Mouse (Mus musculus) layer of hippocampus, adult 9-11 months (tissue): ENCODE measurements around the gene Spint5.
A peak's percentile ranks its signal among the peaks of the same experiment; 100 is the strongest.

Experiments
- DNase-seq: peaks from one replicate; pipeline ENCODE4 v3.0.0; 2022

The Spint5 gene

DNA sequence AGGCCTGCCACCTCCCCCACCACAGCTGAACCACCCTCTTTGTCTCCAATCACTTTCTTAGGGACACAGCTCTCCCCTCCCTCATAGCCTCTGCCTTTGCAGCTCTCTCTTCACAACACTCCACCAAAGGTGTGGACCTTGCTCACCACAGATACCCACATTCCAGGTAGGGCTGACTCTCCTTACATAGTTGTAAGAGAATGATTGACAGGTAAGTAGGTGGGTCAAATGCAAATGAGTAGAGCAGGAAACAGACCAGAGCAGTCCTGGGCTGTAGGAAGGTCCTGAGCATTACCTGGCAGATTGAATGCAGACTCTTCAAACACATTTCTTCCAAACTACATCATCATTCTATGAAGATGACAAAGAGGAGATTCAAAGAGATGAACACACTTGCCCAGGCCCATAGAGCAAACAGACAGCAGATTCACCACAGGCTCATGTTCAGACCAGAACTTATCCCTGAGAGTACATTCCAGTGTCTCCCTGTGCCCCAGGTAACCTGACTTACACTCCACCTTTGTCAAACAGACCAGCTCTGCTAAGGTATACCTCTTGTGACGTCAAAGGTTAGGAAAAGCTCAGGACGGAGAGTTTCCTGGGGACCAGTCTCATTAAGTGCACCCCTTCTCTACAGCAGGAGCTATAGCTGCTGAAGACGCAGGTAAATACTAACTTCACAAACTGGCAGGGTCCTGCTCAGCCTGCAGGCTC, 22.4 kb downstream of the Spint5 start:
- no peak for DNase-seq

DNA sequence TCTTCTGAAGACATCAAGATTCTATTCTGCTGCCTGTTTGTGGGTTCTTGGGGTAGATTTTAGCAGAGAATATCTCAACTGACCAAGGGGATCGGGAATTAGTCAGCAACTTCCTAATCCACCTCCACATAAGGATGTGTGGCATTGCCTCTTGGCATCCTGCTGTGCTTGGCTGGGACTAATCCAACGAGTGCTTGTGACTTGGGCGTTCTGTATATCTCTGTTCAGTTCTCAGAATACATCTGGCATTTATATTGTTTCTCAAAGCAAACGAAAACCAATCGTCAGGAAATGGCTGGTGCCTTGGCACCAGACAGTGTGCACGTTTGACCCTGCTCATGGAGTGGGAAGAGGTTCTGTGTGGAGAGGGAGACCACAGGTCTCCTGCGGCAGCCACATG, 24.8 kb downstream of the Spint5 start:
- DNase-seq = no peak

DNA sequence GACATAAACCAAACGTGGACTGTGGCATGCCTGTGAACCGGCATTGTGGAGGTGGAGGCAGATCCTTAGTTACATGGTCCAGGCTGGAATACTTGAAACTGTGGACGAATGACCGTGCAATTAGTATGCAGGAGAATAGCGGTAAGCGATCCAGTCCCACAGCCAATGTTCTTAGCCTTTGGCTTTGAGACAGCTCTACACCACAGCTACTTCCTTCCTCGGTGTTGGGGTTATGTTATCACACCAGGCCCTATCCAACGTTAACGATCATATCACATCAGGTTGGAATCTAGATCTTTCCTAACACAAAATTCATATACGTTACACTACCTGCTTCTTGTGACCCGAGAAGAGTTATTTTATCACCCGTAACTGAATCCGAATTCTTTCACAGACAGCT, 29.9 kb downstream of the Spint5 start:
- no peak for DNase-seq

DNA sequence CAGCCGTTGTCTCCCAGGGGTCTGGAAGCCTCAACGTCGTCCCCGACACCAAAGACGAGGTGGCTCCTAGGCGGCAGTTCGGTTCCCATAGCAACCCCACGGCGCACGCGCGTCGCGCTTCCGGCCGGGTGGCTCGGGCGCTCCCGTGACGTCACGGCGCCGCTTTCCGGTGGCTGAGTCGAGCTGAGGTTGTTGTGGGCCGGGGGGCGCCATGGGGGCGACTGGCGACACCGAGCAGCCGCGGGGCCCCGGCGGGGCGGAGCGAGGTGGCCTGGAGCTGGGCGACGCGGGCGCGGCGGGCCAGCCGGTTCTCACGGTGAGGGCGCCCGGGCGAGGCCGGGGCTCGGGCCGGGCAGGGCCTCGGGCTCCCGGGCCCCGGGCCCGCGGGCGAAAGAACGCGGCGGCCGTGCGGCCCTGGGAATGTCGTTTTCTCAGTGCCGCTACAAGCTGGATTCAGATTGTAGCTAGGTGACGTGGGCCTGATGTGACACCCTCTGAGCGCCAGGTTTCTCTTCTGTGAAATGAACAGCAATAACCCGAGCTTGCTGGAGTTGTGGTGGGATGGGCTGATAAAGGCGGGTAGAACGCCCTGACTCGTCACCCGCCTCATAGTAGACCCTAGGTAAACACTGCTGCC, 30.9 kb downstream of the Spint5 start, which contains the start of the genes Wfdc3 and Dnttip1:
TSS of gene Wfdc3 (minus strand) at position 89 of the 637 bp plus-strand sequence.
TSS of gene Dnttip1 (plus strand) at position 141 of the 637 bp plus-strand sequence.
- DNase-seq = peak; percentile 92

- DNase-seq = no peak
These were observed 31.6 kb downstream of the Spint5 start for GRCm38 (mm10) chr2:164746693-164747092.

GRCm38 (mm10) chr2:164748191-164748590, 33.1 kb downstream of the Spint5 start:
- no peak for DNase-seq

DNA sequence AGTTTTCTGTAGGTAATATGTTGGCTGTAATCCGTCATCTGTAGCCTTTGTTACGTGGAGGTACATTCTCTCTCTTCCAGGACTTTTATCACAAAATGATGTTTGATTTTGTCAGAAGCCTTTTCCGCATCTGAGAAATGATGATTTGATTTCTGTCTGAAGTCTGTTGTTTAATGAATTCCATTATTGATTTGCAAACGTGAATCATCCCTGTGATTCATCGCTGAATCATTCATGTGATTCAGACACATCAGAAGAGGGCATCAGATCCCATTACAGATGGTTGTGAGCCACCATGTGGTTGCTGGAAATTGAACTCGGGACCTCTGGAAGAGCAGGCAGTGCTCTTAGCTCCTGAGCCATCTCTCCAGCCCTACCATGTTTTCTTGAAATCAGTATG, 33.9 kb downstream of the Spint5 start:
- DNase-seq = no peak

GRCm38 (mm10) chr2:164752454-164752853, 37.3 kb downstream of the Spint5 start:
- DNase-seq = no peak

DNA sequence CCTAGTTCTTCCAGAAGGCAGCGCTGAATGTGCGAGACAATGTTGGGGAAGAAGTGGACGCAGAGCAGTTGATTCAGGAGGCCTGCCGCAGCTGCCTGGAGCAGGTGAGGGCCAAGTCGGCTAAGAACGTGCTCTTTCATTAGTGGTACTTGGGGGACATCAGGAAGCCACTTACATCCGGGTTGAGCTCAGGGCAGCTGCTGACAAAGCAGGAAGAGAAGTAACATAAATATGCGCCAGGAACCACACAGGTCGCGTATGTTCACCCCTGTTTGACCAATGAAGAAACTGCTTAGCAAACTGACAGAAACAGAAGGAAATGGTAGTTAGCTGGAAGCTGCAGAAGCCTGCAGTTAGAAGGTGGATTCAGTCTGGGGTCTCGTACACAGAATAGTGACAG, 39.0 kb downstream of the Spint5 start:
- DNase-seq = no peak

- no peak for DNase-seq
These were observed 39.7 kb downstream of the Spint5 start for GRCm38 (mm10) chr2:164754800-164755199.

DNA sequence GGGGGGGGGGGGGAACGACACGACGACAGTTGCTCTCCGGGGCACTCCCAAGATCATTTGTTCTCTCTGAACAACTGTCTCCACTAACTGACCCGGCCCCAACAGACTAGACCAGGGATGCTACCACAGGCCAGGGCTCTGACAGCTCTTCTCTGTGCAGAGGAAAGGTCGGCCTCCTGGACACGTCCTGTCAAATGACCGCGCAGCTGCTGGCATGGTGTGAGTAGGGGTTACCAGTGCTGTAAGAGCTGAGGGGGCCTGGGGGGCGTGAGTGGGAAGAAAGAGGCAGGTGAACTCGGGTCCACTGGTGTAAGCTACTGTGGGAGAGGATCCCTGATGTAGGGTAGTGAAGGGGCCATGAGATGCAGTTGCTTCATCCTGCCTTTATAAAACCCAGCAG, 42.7 kb downstream of the Spint5 start:
- DNase-seq = no peak

GRCm38 (mm10) chr2:164758692-164759091, 43.6 kb downstream of the Spint5 start:
- DNase-seq = no peak

- no peak for DNase-seq
These were observed 45.1 kb downstream of the Spint5 start for GRCm38 (mm10) chr2:164760059-164760833.

DNA sequence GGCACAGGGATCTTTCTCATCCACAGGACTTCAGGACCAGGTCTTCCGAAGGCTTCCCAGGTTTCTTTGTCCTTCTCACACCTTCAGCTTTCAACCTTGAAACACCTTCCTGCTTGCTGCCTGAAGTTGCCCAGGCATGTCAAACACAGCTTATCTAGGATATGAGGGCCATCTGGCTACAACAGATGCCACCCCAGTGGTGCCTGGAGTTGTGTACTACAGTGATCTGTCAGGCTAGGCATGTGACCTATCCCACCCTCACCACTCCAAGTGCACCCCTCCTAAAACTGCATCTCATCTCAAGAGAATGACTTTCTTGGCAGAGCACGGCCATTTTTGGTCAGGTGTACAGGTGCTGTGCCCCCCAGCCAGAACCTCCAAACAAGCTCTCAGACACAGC, 46.4 kb downstream of the Spint5 start:
- no peak for DNase-seq

DNA sequence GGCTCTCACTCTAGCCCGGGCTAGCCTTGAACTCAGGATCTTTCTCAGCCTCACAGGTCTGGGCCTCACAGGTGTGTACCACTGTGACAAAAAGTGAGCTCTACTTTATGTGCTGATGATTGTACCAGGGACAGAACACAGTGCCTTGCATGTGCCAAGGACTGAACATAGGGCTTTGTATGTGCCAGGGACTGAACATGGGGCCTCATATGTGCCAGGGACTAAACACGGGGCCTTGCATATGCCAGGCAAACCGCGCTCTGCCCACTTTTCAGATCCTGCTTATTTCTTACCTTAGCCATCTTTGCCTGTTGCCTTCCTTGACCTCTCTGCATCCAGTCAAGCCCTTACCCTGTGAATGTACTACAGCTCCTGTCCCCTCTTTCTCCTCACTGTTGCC, 46.9 kb downstream of the Spint5 start:
- no peak for DNase-seq

- no peak for DNase-seq
These were observed 47.5 kb downstream of the Spint5 start for GRCm38 (mm10) chr2:164762593-164762992.

DNA sequence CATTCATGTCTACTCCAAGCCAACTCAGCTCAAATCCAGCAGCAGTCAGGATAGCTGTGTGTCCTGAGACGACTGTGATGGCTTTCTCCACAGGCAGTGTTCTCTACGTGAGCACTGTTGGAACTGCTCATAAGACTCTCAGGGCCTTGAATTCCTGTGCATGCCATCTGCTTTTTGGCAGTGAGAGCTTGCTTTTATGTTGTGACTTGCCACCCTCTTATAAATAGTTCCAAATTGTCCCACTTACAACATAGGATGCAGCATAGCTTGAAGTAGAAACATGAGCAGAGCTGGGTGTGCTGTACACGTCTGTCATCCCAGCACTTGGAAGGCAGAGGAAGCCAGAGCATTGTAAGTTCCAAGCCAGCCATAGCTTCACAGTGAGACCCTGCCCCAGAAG, 50.7 kb downstream of the Spint5 start:
- peak; percentile 69 for DNase-seq
